Mouse (Mus musculus) megakaryocyte, embryonic 14.5 days (primary cell): ENCODE results near the gene Timm44.

Experiments
- FLI1 ChIP-seq: IDR thresholded peaks from 2 replicates; pipeline ENCODE4 v1.6.1; 2012; ENCODE audit warnings: low read length, inconsistent platforms, mixed read lengths
- GATA1 ChIP-seq: IDR thresholded peaks from 3 replicates; pipeline ENCODE4 v1.6.1; 2012; ENCODE audit warnings: mixed read lengths, low read length, inconsistent platforms, borderline replicate concordance

DNA sequence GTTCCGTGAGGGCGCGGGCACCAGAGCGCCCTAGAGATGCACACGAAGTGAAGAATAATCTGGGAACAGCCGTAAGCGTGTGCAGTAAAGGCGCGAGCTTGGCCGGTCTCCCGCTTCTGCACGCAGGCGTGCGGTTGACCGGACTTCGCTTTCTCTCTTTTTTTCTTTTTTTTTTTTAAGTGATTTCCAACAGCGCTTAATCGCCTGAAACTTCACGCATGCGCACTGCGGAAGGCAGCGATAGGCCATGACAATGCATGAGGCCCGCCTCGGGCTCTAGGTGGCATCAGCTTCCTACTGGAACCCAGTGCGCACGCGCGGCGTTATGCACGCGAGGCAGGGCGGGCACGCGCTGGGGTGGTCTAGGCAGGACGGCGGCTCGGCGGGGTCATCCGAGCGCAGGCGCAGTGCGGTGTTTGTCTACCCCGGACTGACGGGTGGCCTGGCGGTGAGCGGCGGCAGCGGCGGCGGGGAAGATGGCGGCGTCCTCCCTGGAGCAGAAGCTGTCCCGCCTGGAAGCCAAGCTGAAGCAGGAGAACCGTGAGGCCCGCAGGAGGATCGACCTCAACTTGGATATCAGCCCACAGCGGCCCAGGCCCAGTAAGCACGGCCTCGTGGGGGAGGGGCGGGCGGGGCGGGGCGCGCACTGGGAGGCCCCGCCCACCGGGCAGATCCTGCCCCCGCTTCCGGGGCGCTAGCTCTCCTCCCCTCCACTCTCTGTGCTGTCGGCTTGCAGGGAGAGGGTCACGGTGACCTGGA lies 37.1 kb downstream of the Timm44 start, which contains the start of the genes Map2k7 and Gm49320:
- TF ChIP-seq GATA1: no peak
- TF ChIP-seq FLI1: no peak
